Mouse (Mus musculus) bone marrow, adult 2 months (tissue): Measurements from ENCODE around the gene Calr3.

Experiments used
- CTCF ChIP-seq: fragments of 200-500 bp; IDR thresholded peaks from 2 replicates; pipeline ENCODE4 v1.5.1; 2011; ENCODE audit warnings: low read length, control low read depth; ENCODE audit not compliant: control insufficient read depth, insufficient read depth
- POLR2A ChIP-seq: fragments of 200-500 bp; IDR thresholded peaks from 2 replicates; pipeline ENCODE4 v1.6.1; 2011; ENCODE audit warnings: low read depth, mild to moderate bottlenecking, control low read depth, low read length, borderline replicate concordance; ENCODE audit not compliant: control insufficient read depth

DNA sequence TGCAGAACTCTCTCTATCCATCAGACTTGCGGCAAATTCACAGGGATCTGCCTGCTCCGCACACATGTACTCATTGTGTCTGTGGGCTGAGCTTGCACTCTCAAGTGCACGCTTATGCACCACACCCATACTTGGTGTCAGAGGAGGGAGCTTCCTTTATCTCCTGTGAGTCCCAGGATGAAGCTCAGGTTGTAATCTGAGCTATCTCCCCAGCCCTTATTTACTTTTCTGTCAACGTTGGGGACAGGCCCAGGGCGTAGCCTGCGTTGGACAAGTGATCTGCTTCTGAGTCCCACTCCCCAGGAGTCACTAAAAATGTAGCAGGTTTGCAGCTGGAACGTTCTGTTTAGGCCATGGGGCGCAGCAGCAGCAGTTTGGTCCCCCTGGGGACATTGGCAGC is 7.8 kb upstream of the Calr3 start:
- TF ChIP-seq CTCF (no peak), POLR2A (no peak)
